13 mouse cellular contexts compared by ENCODE assay signal in the genomic region with DNA sequence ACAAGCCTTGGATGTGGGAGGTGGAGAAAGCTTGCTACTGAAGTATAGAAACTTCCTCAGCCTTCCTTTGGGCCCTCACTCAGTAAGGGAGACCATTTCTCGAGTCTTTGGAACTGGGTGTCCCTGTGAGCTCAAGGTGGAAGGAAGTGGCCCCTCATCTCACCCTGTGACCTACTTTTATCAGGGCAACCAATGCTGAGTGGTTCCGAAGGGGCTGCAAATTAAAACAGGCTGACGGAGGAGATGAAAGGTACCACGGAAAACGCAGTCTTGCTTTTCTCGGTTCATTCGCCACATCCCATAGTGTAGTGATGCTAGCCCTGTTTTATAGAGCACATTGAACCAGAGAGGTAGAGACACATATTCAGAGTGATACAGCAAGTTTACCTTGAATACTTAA.
"Had no signal": no experiment of that assay in that cellular context is flagged by ENCODE, and none has a peak within 500 bp of the region (broad histone marks: within the 10 kb centered on the region; RNA-seq: fewer than 3 reads in every experiment).

No protein-coding gene starts in this region.

- H3K36me3 ChIP-seq: limb, embryonic 15.5 days; liver, embryonic 12.5 days; midbrain, embryonic 12.5 days; neural tube, embryonic 15.5 days had no signal

- ATAC-seq: inflammation-experienced regulatory T-cells, adult 6 months; intestine, postnatal 0 days; liver, embryonic 12.5 days had no signal

- H3K27ac ChIP-seq: left cerebral cortex, adult 2 months; limb, embryonic 15.5 days; liver, embryonic 12.5 days; macrophage; midbrain, embryonic 12.5 days; neural tube, embryonic 15.5 days had no signal

- DNase-seq: kidney, adult 8-10 months; kidney, postnatal 25 days; lung, embryonic 14.5 days; lung, postnatal 10 days had no signal

- H3K4me1 ChIP-seq: megakaryocyte, embryonic 14.5 days had no signal

- H3K4me2 ChIP-seq: limb, embryonic 15.5 days; liver, embryonic 12.5 days; lung, embryonic 14.5 days; midbrain, embryonic 12.5 days; neural tube, embryonic 15.5 days had no signal

- H3K27me3 ChIP-seq: limb, embryonic 15.5 days; liver, embryonic 12.5 days; neural tube, embryonic 15.5 days had no signal

- H3K9me3 ChIP-seq: limb, embryonic 15.5 days; liver, embryonic 12.5 days; megakaryocyte, embryonic 14.5 days; midbrain, embryonic 12.5 days; neural tube, embryonic 15.5 days had no signal

- H3K4me3 ChIP-seq: left cerebral cortex, adult 2 months; limb, embryonic 15.5 days; liver, embryonic 12.5 days; megakaryocyte, embryonic 14.5 days; midbrain, embryonic 12.5 days; neural tube, embryonic 15.5 days had no signal

- H3K9ac ChIP-seq: limb, embryonic 15.5 days; liver, embryonic 12.5 days; lung, embryonic 14.5 days; midbrain, embryonic 12.5 days; neural tube, embryonic 15.5 days had no signal
